Mouse (Mus musculus) erythroblast, embryonic 14.5 days (primary cell): ENCODE results near the gene Arhgef7.

Experiments
- GATA1 ChIP-seq: IDR thresholded peaks from 2 replicates; pipeline ENCODE4 v1.6.1; 2012; ENCODE audit warnings: low read length, inconsistent platforms, mixed read lengths
- TAL1 ChIP-seq: IDR thresholded peaks from 3 replicates; pipeline ENCODE4 v1.6.1; 2012; ENCODE audit warnings: low read length, inconsistent platforms, mixed read lengths

DNA sequence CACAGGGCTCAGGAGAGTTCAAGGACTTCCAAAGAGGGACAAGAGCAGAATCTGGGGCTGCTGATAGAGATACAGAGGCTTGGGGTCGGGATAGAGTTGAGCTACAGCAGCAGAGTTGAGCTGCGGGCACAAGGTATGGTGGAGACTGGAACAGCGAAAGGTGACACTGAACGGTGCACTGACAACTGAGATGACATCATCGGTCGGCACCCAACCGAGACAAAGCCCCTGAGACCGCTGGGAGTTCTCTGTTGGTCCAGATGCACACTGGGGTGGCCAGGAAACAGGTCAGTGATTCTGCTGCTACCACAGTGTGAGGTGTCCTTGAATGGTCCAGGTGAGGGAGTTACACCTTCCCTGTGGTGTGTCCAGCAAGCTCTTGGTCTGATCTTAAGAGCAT, 115.2 kb downstream of the Arhgef7 start:
- TF ChIP-seq TAL1 (no peak), GATA1 (no peak)
